Mouse (Mus musculus): ENCODE measurements around the gene Gm14296. TPM values are rescaled to one million over a fixed set of nuclear protein-coding genes. Genes with fewer than 3 reads are reported as not detected.
"Not testable (repeated sequence)": the region's sequence is repeated elsewhere in the genome, so short reads cannot be mapped to it uniquely, and the experiment has no call there.

Gene Gm14296
- polyA plus RNA-seq (2016; fragmentation: Nextera tagmentation; extraction: Ambion mirVana) = 7.0 and 11.7 TPM in 2 replicates

GRCm38 (mm10) chr2:176927709-176928108 lies at the start of gene Gm14296:
TSS of gene Gm14296 (minus strand) at chr2:176927809.
- no CpG with 5 or more reads among the region's 2 CpGs for WGBS
- H3K27ac ChIP-seq (replicated peaks); ATAC-seq (ENCODE audit: low FRiP score, low read depth); H3K4me2 ChIP-seq (replicated peaks); H3K4me1 ChIP-seq; H3K27me3 ChIP-seq; H3K4me3 ChIP-seq; H3K36me3 ChIP-seq; H3K9ac ChIP-seq (replicated peaks); H3K9me3 ChIP-seq: not testable (repeated sequence)

DNA sequence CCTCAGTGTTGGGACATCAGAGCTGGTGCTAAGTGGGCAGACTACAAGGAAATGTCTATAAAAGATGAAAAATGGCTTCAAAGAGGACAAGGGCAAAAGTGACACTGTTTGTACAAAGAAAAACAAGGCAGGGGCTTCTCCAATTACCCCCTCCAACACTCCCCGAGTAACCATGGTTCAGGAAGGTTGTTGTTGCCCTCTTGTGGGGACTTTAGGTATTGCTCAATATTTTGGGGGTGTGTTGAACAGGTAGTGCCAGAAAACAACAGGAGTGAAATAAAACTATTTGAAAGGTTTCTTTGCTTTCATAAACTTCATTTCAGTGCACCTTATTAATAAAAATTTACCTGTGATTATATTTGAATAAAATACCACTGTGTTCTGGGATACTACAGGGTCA lies 22.1 kb downstream of the Gm14296 start:
- H3K4me3 ChIP-seq; H3K4me1 ChIP-seq; H3K9ac ChIP-seq (replicated peaks); H3K27me3 ChIP-seq; H3K9me3 ChIP-seq; H3K4me2 ChIP-seq (replicated peaks); H3K27ac ChIP-seq (replicated peaks); ATAC-seq (ENCODE audit: low FRiP score, low read depth); H3K36me3 ChIP-seq: not testable (repeated sequence)
- WGBS = no CpG with 5 or more reads among the region's 1 CpGs

Other genes starting within 250 kb of the Gm14296 start
- gene Gm14305, start 219.5 kb downstream of the Gm14296 start, polyA plus RNA-seq (2016; fragmentation: Nextera tagmentation; extraction: Ambion mirVana) = 26.1 and 32.1 TPM in 2 replicates
- gene Gm14295, start 129.2 kb downstream of the Gm14296 start, polyA plus RNA-seq (2016; fragmentation: Nextera tagmentation; extraction: Ambion mirVana) = 9.1 and 11.4 TPM in 2 replicates
- not detected in 2 replicates for gene Gm14408, start 96.7 kb downstream of the Gm14296 start, polyA plus RNA-seq (2016; fragmentation: Nextera tagmentation; extraction: Ambion mirVana)
- gene Gm14419, start 73.1 kb upstream of the Gm14296 start, polyA plus RNA-seq (2016; fragmentation: Nextera tagmentation; extraction: Ambion mirVana) = 6.6 and 8.8 TPM in 2 replicates
- not detected in 2 replicates for gene Gm14401, start 146.5 kb upstream of the Gm14296 start, polyA plus RNA-seq (2016; fragmentation: Nextera tagmentation; extraction: Ambion mirVana)